Mouse (Mus musculus) cerebellum, adult 11-12 months (tissue): Measurements from ENCODE around the gene Neurl2.
"Not testable (repeated sequence)": the region's sequence is repeated elsewhere in the genome, so short reads cannot be mapped to it uniquely, and the experiment has no call there.

Experiments
- DNase-seq: peaks from one replicate; pipeline ENCODE4 v3.0.0; 2022

Neurl2 gene

DNA sequence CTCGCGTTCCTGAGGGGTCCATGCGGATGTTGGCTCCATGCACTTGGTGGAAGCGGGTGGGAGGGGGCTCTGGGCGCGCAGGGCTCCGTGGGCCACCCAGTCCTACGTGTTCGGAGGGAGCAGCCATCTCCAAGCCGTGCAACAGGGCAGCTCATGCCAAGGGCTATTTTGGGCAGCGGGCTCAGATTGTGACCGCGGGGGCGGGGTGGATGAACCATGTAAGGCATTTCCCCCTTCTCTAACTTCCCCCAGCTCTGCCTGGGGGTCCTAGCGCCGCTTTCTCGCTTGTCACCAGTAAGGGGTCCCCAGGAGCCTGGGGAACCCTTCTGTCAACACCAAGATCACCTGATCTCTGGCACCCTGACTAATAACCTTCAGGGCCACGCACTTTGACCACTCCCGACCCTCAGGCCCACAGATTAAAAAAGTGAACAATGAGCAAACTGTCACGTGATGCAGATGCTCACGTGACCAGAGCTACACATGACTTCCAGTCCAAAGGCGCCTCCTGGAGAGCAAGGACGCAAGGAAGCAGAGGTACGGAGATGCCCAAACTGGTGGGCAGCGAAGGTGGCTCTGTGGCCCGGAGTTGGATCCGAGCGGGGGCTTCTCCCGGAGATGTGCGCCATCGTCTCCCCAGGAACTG, at the start of gene Neurl2:
Gene Neurl2, minus strand, starts transcription at position 143 of the 646 bp plus-strand sequence.
- DNase-seq: peak; percentile 92

GRCm38 (mm10) chr2:164882619-164883018, 49.4 kb upstream of the Neurl2 start:
- DNase-seq: no peak

GRCm38 (mm10) chr2:164879568-164880277, 46.5 kb upstream of the Neurl2 start:
- peak; percentile 94 for DNase-seq

DNA sequence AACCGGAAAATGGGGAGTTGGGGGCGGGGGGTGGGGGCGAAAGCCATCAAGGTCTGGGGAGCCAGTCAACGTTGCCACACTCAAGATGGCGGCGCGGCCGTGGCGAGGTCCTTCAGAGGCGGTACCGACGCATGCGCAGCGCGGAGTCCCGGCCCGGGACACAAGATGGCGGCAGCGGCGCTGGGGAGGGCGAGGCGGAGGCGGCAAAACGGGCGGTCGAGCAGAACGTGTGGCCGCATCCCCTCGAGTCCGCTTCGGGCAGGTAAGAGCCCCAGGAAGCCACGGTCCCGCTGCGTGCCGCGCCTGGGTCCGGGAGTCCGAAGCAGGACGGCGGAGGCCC, 45.9 kb upstream of the Neurl2 start, which contains the start of gene Pcif1:
Gene Pcif1, plus strand, starts transcription at position 77 of the 340 bp plus-strand sequence.
- DNase-seq: peak; percentile 92

DNA sequence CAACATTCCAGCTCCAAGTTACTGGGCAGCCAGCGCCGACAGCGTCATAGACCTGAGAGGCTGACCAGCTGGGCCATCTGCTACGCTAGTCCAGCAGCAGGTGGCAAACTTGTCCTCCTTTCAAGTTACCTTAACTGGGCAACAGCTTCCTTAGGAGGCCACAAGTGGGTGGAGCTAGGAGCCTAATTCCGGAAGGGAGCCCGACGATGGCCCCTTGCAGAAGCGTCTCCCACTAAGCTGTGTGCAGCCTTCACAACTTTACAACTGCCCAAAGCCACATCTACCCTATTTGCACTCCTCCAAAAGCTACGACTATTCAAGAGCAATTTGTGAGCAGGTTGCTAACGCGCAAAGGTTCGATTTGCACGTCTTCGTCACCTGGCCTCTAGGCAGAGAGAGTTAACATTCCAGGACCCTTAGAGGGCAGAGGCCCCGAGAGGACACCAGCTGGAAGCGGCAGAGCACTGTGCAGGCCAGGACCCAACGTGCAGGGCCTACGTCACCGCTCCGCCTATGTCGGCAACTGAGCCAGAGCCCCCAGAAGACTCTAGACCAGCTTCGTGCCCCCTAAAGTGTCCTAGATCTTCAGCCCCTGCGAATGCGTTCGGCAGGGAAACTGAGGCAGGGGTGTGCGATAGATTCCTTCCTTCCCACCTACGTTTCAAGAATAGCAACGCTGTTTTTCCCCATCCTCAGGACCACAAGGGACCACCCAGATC, 45.4 kb upstream of the Neurl2 start:
- peak; percentile 86 for DNase-seq

DNA sequence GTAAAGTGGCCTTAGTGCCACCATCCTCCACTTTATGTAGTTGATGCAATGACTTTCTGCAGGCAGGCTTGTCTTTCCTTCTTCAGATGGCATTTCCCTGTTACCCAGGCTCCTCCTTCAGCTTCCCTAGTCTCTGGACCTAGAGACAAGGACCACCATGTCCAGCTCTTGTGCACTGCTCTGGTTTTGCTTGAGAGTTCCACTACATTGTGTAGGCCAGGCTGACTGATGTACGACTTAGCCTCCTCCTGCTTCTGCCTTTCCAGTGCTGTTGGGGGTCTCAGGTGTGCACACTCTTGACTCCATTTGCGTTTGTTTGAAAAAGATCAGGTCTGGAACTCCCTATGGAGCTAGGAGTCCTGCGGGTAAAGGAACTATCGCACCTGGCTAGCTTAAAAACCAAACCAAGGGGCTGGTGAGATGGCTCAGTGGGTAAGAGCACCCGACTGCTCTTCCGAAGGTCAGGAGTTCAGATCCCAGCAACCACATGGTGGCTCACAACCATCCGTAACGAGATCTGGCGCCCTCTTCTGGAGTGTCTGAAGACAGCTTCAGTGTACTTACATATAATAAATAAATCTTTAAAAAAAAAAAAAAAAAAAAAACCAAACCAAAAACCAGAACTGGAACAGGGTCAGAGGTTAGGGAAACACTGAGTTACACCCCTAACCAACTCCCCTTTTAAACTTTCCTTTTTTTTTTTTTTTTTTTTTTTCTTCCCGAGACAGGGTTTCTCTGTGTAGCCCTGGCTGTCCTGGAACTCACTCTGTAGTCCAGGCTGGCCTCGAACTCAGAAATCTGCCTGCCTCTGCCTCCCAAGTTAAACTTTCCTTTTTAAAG, 44.3 kb upstream of the Neurl2 start:
- DNase-seq: not testable (repeated sequence)

GRCm38 (mm10) chr2:164875648-164876047, 42.4 kb upstream of the Neurl2 start:
- not testable (repeated sequence) for DNase-seq

DNA sequence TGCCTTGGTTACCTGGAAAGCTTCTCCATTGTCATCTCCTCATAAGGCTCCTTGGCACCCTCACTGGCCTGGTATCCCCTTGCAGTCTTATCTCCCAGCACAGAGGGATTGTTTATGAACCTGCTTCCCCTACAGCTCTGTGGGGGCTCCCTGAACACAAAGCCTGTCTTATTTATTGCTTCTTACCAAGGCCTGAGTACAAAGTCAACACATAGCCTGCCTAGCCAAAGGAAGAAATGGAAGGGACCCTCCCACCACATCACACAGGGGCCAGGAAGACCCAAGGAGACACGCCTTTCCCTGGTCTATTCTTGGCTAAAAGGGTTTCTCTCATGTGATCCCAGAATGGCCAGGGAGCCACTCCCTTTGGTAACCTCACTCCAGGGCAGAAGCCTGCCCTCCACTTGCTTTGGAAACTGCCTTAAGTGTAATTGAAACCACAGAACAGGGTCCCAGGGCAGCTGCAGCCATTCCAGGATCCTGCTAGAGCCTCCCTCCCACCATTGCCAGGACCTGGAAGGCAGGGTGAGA, 41.0 kb upstream of the Neurl2 start:
- DNase-seq: no peak

GRCm38 (mm10) chr2:164873621-164874020, 40.4 kb upstream of the Neurl2 start:
- DNase-seq: no peak

DNA sequence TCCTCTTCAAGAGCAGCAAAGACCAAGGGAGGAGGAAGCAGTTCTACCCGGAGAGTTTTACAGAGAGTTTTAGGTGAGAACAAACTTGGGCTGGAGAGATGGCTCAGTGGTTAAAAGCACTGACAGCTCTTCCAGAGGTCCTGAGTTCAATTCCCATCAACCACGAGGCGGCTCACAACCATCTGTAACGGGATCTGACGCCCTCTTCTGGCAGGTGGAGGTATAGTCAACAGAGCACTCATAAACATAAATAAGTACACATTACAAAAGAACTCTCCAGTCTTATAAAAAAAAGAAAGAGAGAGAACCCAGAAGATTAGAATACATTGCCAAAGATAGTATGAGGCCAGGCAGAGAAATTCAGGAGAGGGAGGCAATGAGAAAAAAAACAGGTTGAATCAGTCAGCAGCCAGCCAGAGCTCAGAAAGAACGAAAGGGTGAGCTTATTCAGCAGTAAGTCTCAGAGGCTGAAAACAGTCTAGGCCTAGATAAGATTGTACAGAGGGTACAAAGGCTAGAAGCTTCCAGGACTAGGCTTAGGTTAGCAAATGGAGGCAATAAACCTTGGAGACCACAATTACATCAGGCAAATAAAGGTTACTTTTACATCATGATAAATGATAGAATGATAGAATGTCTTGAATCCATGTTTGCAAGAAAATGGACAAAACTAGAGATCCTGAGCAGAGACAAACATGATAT, 38.5 kb upstream of the Neurl2 start:
- no peak for DNase-seq

DNA sequence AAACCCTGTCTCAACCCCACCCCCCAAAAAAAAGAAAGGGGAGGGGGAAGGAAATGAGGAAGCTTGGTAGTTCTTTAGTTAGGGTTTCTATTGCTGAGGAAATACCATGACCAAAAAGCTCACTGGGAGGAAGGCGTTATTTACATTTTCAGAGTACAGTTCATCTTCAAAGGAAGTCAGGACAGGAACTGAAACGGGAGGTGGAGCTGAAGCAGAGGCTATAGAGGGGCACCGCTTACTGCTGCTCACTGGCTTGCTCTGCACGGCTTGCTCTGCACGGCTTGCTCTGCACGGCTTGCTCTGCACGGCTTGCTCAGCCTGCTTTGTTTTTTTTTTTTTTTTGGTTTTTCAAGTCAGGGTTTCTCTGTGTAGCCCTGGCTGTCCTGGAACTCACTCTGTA, 35.2 kb upstream of the Neurl2 start:
- no peak for DNase-seq

GRCm38 (mm10) chr2:164867566-164867965, 34.3 kb upstream of the Neurl2 start:
- no peak for DNase-seq

GRCm38 (mm10) chr2:164866741-164867551, 33.7 kb upstream of the Neurl2 start:
- DNase-seq: no peak

DNA sequence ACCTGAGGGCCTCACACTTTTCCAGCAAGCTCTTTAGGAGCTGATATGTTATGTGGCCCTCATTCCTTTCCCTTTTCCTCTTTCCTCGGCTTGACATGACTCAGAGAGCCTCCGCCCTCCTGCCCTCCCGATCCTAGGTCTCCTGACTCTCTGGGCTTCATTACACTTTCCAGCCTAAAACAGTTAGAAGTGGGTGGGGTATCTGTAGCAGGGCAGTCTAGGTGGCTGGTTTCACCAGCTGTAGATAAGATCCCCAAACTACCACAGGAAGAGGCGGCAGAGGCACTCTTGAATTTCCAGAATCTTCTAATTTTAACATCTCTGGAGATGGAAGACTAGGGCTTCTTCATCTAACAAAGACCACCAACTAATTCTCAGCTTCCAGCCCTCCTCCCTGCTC, 31.3 kb upstream of the Neurl2 start:
- no peak for DNase-seq

DNA sequence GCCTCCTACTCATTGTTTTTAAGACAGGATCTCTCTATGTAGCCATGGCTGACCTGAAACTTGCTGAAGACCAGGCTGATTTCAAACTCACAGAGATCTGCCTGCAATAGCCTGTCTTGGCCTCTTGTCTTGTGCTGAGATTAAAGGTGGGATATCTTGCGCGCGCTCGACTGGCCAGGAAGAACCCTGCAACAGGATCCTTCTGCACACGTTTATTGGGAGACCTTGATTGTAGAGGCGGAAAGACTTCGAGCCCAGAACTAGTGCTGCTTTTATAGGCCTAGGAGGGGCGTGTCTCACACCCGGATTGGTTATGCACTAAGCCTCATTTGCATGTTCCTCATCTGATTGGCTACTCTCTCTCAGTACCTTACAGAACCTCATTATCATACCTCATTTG, 30.2 kb upstream of the Neurl2 start:
- not testable (repeated sequence) for DNase-seq

DNA sequence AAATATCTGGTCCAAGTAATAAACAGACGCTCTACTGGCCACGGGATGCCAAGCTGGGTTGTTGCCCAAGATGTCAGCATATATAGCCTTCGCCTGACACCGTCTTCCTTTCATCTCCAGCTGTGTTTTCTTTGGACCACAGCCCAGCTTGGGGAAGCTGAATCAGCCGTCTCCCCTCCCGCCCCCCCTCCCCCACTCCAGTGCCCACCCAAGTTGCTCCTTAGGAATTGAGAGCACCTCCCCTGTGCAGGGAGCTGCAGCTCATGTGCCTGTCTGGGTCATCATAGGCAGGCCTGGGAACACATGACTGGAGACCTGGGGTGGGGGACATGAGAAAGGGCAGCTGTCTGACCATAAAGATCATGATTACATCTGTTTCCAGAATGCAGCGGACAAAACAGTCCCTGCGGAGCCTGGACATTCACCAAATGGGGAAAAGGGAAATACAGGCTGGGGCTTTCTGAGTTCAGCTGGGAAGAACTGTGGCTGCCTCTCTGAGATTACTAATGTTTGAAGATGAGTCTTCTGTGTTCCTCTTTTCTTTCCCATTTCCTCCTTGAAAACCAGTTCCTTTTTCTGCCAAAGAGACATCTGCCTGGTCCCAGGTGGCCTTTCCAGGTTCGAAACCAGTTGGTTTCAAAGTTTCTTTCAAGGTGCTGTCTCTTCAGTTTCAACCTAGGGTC, 29.1 kb upstream of the Neurl2 start:
- DNase-seq: no peak

GRCm38 (mm10) chr2:164861094-164861493, 27.8 kb upstream of the Neurl2 start:
- DNase-seq: no peak

DNA sequence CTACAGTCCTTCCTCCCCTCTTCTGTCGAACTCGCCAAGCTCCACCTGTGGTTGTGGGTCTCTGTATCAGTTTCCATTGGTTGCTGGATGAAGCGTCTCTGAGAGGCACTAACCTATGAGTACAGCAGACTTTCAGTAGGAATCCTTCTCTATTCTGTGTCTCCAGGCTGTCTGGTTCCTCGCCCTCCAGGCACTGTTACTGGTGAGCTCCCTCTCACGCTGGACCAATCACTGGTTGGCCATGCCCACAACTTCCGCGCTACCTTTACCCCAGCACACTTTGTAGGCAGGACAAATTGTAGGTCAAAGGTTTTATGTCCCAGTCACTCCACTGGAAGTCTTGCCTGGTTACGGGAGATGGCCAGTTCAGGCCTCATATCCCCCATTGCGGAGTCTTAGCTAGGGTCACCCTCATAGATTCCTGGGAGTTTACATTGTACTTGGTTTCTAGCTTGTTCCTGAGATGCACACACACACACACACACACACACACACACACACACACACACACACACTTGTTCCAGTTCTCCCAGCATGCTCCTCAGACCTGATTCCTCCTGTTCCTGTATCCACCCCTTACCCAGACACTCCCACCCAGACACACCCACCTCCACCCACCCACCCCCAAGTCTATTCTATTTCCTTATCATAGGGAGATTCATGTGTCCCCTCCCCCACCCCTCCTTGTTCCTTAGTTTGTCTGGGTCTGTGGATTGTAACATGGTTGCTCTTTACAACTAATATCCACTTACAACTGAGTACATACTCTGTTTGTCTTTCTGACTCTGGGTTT, 26.6 kb upstream of the Neurl2 start:
- DNase-seq: no peak

- no peak for DNase-seq
Measured at GRCm38 (mm10) chr2:164859155-164859554, 25.9 kb upstream of the Neurl2 start.
